Mouse (Mus musculus): Measurements from ENCODE around the gene Nop16.

GRCm38 (mm10) chr13:54568380-54568779, 21.5 kb downstream of the Nop16 start:
- TF ChIP-seq POLR2A (IDR thresholded peaks at IDR 0.05; ENCODE audit: insufficient read depth, low read length), result no peak
- no peak for TF ChIP-seq EP300 (IDR thresholded peaks at IDR 0.05; ENCODE audit: insufficient read depth, low read depth, low read length)

All from ES-Bruce4 (cell line).